Mouse (Mus musculus) T-helper 1 cell (primary cell): ENCODE data around the gene Fam71e1.

Experiments used
- in situ Hi-C: fragments of 300-600 bp; cut with MboI, MseI; formaldehyde crosslinking; loops from one replicate; pipeline ENCODE4 v1.15.1; 2025; ENCODE audit warnings: high pct_unique_total_duplicates

The Fam71e1 gene

DNA sequence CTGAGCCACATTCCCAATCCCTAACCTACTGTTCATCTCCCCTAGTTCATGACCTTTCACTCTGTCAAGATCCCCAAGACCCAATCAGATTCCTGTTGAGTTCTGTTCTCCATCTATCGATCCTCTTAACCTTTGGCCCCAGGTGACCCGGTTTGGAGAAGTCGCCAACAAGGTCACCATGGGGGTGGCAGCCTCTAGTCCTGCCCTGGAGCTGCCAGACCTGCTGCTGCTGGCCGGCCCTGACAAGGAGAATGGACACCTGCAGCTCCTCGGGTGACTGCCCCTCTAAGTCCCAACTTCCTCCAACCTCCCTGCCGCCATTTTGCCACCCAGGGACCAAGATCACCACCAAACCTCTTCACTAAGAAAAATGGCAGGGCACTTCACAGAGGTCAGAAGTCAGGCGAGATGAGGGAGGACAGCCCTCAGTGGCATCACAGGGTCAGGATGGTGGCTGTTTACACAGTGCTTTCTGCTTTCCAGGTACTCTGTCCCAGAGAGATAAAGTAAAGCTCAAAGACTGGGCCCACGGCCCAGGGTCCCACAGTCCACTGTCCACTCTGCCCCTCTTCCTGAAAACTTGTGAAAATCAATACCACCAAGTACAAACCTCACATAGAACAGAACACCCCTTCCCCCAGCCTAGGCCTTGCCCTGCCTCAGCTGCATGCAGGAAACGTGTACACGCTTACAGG is 1.1 kb downstream of the Fam71e1 start:
- in situ Hi-C loops = no loop called here

DNA sequence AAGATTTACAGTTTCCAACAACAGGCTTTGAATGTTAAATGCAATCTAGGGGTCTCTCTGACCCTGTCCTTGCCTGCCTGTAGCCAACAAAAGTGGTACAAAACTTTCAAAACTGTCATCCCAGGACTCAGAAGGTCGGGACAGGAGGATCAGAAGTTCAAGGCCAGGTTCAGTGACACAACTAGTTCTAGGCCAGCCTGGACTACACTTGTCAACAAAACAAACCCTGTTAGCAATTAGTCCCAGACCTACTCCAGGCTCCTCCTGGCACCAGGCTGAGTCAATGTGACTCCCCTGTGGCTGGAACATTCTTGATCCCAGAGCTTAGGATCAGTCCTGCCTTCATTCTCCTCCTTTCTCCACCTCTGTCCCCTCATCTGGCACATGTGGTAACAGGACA is 2.5 kb downstream of the Fam71e1 start:
- in situ Hi-C loops = no loop called here

DNA sequence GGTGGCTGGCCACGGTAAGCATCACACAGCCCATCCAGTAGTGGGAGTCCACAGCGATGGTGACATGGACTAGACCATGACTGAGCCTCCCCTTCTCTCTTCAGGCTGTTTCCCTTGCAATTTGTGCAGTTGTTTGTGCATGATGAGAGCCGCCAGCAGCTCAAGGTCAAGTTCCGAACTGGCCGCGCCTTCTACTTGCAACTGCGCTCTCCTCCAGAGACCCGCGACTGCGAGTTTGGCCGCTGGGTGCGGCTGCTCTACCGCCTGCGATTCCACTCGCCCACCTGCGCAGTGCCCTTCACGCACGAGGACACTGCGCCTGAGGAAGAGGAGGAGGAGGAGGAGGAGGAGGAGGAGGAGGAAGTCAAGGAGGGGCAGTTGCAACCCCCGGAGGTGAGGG is 3.7 kb downstream of the Fam71e1 start:
- in situ Hi-C loops = no loop called here

DNA sequence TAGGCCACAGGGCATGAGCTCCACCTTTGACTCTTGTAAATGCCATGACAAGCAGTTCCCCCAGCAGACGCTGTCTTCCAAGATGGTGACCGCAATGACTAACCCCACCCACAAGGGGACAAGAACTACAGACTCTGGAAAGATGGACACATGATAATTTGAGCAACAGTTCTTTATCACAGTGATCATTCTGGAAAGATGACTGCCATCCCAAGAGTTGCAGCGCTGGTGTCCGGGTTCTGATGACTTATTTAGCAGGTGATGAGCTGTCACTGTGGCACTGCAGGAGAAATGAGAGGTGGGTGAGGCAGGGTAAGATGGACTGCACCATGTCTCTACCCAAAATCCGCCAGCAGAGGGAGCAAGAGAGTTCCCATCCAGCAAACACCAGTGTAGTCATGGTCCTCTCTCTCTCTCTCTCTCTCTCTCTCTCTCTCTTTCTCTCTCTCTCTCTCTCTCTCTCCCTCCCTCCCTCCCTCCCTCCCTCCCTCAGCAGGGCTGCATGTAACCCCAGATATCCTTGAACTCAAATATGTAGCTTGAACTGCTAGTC is 5.3 kb downstream of the Fam71e1 start:
- in situ Hi-C loops = no loop called here

DNA sequence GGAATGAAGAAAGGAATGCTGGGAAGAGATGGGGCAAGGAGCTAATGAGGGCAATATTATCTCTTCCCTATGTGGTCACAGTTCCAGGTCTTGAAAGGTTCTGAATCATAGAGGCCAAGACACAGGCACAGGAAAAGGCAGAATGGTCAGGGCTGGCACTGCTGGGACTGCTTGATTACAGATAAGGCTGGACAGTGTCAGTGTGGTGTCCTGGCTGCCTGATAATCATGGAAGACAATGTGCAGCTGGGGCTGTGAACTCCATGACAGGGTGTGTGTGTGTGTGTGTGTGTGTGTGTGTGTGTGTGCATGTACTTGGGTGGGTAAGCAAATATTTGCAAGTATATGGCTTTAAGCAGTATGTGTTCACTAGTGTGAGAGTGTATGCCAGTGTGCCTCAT is 11.1 kb downstream of the Fam71e1 start:
- in situ Hi-C loops = no loop called here

DNA sequence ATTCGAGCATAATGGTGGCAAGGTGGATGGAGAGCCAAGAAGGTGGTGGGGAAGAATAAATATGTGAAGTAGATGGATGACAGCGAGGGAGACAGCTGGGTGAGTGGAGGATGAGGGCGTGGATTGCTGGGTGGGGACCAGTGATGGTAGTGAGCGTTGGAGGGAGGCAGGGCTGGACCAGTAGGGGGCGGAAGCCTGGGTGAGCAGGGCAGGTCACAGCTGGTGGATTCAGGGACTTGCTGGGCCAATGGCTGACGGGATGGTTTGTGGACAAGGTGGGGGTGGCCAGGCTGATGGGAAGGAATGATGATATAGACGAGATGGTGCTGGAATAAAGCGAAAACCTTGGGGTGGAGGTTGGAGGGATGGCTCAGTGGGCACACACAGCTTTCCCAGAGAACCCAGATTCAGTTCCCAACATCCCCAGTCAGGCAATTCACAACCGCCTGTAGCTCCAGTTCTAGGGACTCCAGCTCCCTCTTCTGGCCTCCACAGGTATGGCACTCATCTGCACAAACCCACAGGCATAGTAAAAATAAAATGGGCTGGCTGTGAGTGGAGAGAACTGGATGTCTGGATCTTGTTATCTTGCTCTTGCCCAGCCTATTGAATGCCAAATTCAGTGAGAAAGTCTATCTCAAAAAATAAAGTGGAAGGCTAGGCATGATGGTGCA is 23.0 kb downstream of the Fam71e1 start:
- in situ Hi-C loops = no loop called here

DNA sequence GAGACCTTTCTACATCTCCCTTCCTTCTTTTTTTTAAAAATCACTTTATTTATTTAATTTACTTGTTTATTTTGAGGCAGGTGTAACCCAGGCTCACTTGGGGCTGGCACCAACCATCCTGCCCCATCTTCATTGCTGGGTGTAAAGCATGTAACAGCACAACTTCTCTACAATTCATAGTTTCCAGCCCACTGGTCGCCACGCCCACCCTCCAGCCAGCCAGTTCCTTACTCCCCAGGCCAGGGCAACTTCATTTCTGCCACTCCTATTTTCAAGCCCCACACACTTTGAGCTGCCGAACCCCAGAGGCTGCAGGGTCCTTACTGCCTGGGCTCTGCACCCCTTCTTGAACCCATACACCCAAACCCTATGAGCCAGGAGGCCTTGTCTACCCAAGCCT is 24.6 kb downstream of the Fam71e1 start:
- in situ Hi-C loops = no loop called here

DNA sequence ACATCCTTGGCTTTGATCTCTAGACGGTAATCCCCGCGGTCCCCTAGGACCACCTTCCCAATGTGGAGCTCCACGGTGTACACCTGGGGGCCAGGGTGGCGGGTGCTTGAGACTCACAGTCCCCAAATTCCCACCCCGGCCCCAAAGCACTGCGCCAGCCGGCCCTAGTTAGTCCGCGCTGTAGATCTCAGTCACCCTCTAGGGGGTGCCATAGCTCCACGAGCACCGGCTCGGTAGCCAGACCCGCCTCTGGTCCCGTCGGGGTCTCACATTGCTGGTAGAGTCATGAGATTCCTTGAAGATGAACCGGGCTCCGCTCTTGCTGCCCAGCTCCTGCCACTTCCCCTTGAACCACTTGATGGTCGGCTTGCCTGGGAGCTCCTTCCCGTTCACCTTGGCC is 25.3 kb downstream of the Fam71e1 start:
- in situ Hi-C loops = no loop called here

DNA sequence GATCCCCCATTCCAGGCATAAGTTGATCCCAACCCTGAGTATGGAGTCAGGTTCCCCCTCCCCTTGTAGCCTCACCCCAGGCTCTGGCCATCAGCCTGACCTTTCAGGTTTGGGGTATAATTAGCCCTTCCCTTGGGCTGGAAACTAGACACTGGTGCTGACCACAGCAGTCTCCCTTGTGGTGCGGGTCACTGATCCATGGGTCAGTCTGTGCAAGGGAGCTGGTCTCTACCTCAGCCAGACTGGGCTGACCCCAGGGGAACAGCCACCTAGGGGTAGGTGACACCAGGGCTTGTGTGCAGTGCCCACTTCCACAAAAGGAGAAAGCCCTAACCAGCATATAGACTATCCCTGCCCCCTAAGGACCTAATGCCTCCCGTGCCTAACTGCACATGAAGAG is 26.7 kb downstream of the Fam71e1 start:
- in situ Hi-C loops = no loop called here

DNA sequence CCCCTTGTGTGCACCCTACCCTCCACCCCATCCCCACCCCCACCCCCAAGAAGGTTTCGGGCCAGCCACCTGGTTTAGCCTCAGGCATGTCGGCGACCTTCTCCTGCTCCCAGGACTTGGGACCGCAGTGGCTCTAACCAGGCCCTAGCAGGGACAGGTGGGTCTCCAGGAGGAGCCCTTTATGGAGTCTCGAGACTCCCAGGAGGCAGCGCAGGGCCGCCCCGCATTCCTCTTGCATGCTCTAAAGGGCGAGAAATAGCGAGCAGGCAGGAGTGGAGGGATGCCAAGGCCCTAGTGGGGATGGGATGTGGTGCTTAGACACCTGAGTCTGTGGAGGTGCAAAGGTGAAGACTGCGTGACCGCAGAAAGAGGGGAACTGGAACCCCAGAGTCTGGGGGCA is 28.1 kb downstream of the Fam71e1 start, which contains the start of gene Mybpc2:
Gene Mybpc2 (minus strand): TSS at position 155 of the 400 bp plus-strand sequence.
- in situ Hi-C loops = no loop called here

DNA sequence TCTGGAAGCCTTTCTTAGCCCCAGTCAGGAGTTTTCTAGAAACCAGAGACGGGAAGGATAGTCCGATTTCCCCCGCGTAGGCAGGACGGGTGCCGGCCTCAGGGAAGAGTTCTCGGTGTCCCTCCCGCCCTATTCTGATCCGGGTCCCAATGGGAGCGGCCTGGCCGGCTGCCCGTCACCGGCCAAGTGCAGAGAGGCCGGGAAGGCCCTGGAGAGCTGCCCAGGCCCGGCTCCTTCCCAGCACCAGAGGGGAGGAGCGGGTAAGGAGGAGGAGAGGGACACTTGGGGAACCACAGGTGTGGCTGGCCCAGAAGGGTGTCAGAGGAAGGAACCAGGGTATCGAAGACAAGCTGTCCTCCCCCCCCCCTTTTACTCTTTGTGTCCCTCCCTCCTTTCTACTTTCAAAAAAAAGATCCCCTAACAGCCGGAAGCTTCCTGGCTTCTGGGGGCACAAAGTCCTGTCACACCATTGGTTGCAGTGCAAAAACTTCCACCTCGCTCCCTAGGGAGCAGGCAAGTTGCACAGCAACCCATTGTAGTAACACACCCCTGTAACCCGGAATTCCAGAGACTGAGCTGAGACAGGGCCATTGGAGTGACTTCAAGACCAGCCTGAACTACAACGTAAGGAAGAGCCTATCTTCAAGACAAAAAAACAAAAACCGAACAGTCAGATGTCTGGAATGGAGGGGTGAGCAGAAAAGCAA is 28.9 kb downstream of the Fam71e1 start:
- in situ Hi-C loops = no loop called here

DNA sequence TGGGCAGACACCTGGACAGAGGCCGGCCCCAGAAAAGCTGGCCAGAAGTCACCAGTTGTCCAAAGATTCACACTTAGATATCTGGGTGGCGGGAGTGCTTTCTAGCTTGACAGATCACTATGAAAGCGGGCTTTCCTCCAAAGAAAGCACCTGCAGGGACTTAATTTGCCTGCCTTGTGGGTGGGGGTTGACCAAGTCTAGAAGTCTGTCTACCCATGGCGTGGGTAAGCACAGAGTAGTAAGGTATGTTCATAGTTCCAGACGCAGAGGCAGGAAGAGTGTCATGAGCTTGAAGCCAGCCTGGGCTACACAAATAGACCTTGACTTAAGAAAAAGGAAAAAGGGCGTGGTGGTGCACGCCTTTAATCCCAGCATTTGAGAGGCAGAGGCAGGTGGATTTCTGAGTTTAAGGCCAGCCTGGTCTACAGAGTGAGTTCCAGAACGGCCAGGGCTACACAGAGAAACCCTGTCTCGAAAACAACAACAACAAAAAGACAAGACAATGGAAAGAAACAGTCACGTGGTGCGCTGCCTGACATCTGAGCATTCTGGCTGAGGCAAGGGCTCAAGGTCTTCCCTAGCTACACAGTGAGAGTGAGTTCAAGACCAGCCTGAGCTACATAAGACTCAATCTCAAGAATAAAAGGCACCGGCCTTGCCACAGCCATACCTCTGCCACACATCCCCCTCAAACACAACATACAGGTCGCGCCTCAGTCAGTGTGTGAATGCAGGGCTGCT is 30.2 kb downstream of the Fam71e1 start:
- in situ Hi-C loops = no loop called here

DNA sequence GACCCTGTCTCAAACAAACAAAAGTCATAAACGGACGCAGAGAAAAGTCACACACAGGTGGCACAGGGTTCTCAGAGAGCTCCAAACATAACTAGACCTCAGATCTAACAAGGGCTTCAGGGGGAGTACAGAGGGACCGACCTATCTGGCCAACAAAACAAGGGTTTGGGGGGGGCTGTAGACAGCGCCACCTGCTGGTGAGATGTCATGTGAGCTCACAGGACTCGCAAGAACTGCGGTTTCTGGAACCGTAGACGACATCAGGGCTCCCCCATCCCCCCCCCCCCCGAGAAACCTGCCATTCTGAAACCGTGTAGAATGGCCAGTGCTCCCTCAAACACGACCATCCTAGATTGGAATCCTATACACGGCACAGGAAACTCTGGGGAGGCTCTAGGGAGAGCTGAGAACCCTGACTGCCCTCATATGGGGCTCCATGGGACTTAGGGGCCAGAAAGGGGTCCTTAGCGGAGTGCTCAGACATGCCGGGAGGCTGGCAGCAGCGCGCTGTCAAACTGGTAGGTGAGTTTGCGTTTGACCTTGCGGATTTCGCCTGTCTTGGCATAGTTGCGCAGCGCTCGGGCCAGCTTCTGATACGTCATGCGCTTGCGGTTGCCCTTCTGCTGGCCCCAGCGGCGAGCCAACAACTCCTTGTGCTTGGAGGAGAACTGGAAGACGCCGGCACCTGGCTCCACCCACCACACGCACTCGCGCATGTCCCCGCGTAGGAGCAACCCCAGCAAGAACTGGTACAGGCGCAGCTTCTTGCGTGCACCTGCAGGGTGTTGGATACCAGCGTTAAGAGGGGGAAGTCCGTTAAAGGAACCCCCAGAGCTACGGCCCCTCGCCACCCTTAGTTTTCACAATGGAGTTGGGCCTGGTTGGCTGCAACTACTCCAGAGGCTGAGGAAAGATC is 31.4 kb downstream of the Fam71e1 start:
- in situ Hi-C loops = no loop called here

DNA sequence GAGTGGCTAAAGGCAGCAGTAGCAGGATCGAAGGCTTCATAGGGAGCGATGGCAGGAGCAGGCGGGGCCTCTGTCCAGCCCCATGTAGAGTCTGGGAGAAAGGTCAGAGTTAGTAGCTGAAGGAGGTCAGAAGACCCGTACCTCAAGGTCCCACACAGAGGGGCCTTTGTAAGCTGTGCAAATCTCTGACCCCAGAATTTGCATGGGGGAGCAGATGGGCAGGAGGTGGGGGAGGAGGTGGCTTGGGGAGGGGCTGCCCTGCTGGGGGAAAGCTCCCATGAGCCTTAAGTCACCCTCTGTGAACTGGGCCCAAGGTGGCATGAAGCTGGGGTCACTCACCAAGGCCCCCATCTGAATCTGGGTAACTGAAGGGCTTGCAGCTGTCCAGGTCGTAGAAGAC is 33.1 kb downstream of the Fam71e1 start:
- in situ Hi-C loops = no loop called here

DNA sequence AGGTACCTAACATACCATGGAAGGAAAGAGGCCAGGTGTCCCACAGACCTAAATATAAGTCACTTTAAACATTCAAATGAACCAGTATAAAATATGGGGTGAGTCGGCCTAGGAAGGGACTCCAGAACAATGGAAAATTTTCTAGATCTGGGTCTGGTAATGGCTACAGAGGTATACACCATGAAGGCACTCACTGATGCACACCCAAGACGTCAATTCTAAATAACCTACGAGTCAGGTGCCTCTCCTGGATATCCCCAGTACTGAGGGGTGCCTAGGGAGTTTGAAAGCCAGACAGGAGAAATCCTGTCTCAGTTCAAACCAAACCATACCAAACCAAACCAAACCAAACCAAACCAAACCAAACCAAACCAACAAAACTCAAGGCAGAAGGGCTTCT is 34.1 kb downstream of the Fam71e1 start:
- in situ Hi-C loops = no loop called here

DNA sequence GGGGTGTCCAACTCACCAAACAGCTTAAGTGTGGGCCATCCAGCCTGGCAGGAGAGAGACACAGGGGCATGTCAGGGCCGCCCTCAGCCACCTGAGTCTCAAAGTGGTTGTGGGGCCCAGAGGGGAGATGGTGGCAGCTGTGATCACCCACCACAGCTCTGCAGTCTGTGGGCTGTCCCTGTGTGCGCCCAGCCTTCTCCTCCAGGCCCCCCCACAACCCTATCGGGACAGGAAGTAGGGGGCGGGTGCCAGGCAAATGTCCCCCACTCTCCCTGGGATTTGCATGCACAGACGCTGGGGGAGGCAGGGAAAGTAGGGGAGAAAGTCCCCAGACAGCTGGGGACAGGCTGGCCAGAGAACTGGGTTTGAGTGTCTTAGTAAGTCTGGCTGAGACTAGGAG is 34.8 kb downstream of the Fam71e1 start:
- in situ Hi-C loops = no loop called here

DNA sequence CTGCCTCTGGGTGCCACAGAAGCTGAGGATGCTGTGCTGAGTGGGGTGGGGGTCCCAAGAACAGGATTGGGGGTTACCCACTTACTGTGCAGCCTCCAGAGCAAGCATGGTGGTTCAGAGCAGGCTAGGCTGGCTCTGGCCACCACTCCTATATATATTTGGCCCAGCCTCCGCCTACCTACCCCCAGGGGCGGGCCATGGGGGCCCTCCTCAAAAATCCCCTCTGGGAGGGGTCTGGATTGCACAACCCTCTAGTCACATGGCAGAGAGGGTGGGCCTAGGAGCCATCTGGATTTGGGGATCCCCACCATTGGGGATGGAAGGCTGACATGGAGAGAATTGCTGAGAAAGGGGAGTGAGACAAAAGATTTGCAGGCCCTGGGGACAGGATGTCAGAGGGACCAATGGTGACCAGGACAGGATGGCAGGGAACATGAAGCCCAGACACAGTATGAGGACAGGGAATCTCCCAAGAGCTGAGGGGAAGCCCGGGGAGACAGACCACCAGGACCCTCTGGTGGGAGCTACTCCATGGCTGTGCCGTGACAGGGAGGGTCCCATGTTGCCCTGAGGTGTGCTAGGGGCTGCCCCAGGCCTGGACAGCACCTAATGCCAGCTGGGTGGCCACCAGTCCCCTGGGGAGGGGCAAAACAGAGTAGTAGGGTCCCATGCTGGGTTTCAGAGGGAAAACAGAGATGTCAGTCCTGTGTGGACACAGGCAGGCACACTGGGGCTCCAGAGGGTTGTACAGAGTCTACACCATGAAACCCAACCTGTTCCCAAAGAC is 35.8 kb downstream of the Fam71e1 start, which contains the start of gene Spib:
Gene Spib (minus strand): TSS at position 126 of the 787 bp plus-strand sequence.
- in situ Hi-C loops = no loop called here

DNA sequence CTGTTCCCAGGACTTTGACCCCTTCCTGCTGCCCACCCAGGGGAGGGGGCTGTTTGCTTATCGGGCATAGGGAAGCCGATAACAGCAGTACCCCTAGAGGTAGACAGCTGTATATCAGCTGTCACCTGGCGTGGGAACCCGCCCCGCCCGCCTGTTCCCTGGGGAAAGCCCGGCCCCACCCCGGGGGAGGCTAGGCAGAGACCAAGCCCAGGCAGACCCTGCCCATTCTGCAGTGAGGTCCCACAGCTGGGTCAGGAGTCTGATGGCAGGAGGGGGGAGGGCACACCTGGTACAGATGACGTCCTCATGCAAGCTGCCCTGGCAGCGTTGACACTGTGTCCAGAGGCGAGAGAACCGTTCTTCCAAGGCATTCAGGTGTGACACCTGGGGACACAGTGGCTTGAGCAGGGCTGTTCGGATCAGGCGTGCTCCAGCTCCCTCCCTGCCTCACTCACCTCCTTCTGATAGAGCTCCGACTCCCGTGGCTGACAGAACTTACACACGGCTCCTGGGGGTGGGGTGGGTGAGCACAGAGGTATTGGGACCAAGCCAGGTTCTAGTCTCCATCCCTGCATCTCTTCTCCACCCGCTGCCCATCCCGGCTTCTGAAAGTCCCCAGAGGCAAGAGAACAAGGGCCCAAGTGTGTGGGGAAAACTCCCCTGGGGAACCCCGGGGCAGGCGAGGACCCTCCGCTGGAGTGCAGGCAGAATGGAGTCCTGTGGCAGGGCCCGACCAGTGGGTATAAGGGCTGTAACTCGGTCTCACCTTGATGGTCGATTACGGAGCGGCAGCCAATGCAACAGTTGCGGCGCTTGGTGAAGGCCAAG is 36.8 kb downstream of the Fam71e1 start:
- in situ Hi-C loops = no loop called here

DNA sequence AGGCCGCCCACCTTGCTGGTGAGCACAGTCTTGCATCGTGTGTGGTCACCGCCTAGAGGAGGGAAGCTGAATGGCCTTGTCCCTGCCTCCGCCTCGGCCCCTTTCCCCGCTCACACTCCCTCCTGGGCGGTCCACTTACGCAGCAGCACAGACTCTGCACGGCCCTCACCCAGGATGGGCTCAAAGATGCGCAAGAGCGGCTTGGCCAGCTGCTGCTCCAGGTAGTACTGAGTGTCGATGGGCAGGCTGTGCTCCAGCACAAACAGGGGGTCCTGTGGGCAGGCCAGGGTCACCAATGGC is 37.3 kb downstream of the Fam71e1 start:
- in situ Hi-C loops = no loop called here
